Mouse (Mus musculus): Measurements from ENCODE around the gene Hhex. TPM values are rescaled to one million over a fixed set of nuclear protein-coding genes. Genes with fewer than 3 reads are reported as not detected.

Gene Hhex
- polyA plus RNA-seq, 1 experiment from 2014 or later = 26.5 TPM

DNA sequence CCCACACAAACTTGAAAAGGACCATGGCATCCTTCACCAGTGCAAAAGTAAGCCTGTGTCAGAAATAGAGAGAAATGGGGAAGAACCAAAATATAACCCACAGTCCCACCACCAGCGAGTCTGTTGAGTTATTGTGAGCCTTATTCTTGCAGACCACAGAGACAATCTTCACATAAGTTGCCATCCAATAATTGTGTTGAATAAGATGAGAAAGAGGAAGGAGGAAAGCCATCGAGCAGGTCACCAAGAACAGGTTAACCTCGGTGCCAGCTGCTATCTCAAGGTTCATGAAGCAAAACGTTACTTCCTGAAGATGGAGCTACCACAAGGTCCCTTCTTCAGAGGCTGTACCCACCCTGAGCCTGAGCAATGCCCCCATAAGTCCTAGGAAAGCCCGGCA is 32.4 kb downstream of the Hhex start:
- no peak overlapping the region for H3K27ac ChIP-seq
- DNase-seq (ENCODE audit: low spot score) = no peak
- WGBS = 92% methylated on average over 5 of the region's 5 CpGs
- no peaks in the 10 kb centered on the region for H3K9me3 ChIP-seq
- H3K36me3 ChIP-seq = no peaks in the 10 kb centered on the region
- H3K4me3 ChIP-seq = no peak overlapping the region
- no peaks in the 10 kb centered on the region for H3K4me1 ChIP-seq
- H3K27me3 ChIP-seq (ENCODE audit: insufficient read depth, poor library complexity, severe bottlenecking) = no peaks in the 10 kb centered on the region; the same call in 1 of the 2 replicates

DNA sequence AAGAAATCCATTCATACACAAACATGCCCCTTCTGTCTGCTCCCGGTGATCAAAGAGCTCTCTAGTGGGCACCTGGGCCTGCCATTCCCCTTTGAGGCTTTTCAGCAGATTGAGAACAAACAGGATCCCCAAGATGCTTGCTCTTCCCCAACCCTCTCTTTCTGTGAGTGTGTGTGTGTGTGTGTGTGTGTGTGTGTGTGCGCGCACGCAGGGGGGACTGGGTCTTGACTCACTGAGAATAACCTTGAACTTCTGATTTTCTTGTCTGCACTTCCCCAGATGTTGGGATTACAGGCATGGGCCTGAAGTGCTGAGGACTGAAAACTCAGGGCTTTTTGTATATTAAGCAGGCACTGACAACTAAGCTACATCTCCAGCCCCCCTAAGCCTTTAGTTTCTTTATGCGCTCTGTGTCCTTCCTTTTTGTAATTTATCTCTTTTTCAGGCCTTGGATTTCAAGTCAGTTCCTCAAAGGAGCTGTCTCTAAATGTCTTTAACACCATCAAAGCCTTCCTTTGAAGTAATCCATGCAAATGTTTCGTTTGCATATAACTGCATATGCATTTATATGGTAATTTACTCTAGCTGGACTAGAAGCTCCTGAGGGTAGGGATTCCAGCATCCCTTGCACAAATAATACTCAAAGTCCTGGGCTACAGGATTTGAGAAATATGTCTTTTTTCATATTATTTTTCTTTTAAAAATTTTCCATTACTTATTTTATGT is 34.4 kb downstream of the Hhex start:
- H3K4me3 ChIP-seq = no peak overlapping the region
- no peaks in the 10 kb centered on the region for H3K4me1 ChIP-seq
- H3K27ac ChIP-seq = no peak overlapping the region
- no peaks in the 10 kb centered on the region for H3K9me3 ChIP-seq
- DNase-seq (ENCODE audit: low spot score) = no peak
- H3K27me3 ChIP-seq (ENCODE audit: insufficient read depth, poor library complexity, severe bottlenecking) = peaks cover 5% of the 10 kb centered on the region; the same call in 1 of the 2 replicates
- 74% methylated on average over 6 of the region's 6 CpGs for WGBS
- no peaks in the 10 kb centered on the region for H3K36me3 ChIP-seq

DNA sequence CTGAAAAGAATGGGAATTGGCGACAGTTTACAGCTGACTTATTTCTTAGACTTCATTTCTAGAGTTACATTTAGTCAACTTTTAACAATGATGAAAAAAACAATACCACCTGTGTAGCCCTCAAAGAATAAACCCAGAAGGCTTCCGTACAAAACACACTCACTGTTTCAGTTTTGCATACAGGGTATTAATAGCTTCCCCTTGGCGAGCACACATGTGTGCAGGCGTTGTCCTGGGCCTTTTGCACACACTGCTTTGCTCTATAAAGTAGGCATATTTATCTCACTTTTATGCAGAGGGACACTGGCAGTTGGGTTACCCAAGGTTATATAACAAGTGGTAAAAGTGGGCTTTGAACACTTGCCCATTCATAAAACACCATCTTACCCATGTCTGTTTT is 37.1 kb downstream of the Hhex start:
- H3K4me3 ChIP-seq = no peak overlapping the region

DNA sequence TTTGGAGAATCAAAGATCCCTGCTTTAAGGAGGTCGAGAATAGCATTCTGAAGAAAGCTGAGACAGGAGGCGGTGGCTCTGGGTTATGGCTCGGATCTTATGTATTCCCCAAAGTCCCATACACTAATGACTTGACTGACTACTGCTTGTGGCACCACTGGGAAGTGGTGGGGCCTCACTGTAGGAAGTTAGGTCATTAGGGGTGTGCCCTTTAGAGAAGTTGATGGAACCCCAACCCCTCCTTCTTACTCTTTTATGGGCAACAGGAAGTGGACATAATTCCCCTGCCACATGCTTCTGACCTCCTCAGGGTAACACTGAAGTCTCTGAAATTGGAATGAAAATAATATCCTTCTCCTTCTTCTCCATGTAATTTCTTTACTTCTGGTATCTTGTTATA is 38.0 kb downstream of the Hhex start:
- H3K9me3 ChIP-seq = no peaks in the 10 kb centered on the region
- WGBS = 81% methylated on average over 3 of the region's 3 CpGs
- H3K4me3 ChIP-seq = no peak overlapping the region
- no peak for DNase-seq (ENCODE audit: low spot score)
- no peaks in the 10 kb centered on the region for H3K36me3 ChIP-seq
- peaks cover 5% of the 10 kb centered on the region; the same call in 1 of the 2 replicates for H3K27me3 ChIP-seq (ENCODE audit: insufficient read depth, poor library complexity, severe bottlenecking)
- H3K27ac ChIP-seq = no peak overlapping the region
- H3K4me1 ChIP-seq = no peaks in the 10 kb centered on the region

More for the DNA sequence above, 37.1 kb downstream of the Hhex start:
- H3K27me3 ChIP-seq (ENCODE audit: insufficient read depth, poor library complexity, severe bottlenecking) = peaks cover 5% of the 10 kb centered on the region; the same call in 1 of the 2 replicates
- 83% methylated on average over 4 of the region's 4 CpGs for WGBS
- H3K4me1 ChIP-seq = no peaks in the 10 kb centered on the region
- no peak for DNase-seq (ENCODE audit: low spot score)
- H3K36me3 ChIP-seq = no peaks in the 10 kb centered on the region
- H3K9me3 ChIP-seq = no peaks in the 10 kb centered on the region
- H3K27ac ChIP-seq = no peak overlapping the region

DNA sequence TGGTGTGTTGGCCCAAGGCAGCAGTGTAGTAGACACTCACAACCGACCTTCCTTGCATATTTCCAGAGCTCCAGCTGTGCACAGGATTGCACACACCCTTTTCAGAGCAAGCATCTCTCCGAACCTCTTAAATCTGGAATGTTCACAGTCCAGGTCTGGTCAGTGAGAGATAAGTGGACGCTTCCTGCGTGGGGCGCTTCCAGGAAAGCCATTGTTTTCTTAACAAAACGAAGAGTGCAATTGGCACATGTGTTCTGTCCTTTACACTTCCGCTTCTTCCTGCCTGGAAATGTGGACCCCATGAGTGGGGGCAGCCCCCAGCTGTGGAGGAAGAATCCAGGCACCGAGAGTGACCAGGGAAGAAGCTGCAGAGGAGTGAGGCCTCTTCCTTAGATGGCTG is 47.1 kb downstream of the Hhex start:
- DNase-seq (ENCODE audit: low spot score) = no peak
- no peaks in the 10 kb centered on the region for H3K36me3 ChIP-seq
- no peaks in the 10 kb centered on the region for H3K9me3 ChIP-seq
- H3K27me3 ChIP-seq (ENCODE audit: insufficient read depth, poor library complexity, severe bottlenecking) = peaks cover 3% of the 10 kb centered on the region; the same call in 1 of the 2 replicates
- peaks cover 5% of the 10 kb centered on the region for H3K4me1 ChIP-seq
- no peak overlapping the region for H3K27ac ChIP-seq
- no peak overlapping the region for H3K4me3 ChIP-seq
- WGBS = 28% methylated on average over 8 of the region's 8 CpGs

DNA sequence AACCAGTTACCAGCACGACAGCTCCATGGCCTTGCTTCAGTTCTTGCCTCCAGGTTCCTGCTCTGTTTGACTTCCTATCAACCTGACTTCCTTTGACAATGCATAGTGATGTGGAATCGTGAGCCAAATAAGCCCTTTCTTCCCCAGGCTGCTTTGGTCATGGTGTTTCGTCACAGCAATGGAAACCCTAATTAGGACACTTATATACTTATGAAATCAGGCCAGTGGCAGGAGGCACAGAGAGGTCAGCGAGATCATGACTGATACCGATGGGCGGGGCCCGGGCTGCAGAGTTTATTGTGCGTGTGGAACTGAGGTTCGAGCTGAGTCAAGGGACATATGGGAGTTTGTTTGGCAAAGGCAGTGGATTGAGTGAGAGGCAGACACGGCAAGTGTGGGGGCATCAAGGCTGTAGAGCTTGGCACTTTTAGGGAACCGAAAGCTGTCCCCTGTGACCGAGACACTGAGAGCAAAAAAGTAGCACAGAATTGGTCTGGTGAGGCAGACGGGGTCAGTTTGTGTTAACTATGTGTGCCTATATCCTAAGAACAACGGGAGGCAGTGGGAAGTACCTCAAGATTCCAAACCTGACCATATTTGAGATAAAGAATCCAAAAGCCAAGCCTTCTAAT is 48.1 kb downstream of the Hhex start:
- 82% methylated on average over 14 of the region's 14 CpGs for WGBS
- no peak for DNase-seq (ENCODE audit: low spot score)
- peaks cover 3% of the 10 kb centered on the region; the same call in 1 of the 2 replicates for H3K27me3 ChIP-seq (ENCODE audit: insufficient read depth, poor library complexity, severe bottlenecking)
- no peak overlapping the region for H3K27ac ChIP-seq
- no peaks in the 10 kb centered on the region for H3K9me3 ChIP-seq
- H3K4me1 ChIP-seq = peaks cover 5% of the 10 kb centered on the region
- H3K36me3 ChIP-seq = no peaks in the 10 kb centered on the region
- H3K4me3 ChIP-seq = no peak overlapping the region

DNA sequence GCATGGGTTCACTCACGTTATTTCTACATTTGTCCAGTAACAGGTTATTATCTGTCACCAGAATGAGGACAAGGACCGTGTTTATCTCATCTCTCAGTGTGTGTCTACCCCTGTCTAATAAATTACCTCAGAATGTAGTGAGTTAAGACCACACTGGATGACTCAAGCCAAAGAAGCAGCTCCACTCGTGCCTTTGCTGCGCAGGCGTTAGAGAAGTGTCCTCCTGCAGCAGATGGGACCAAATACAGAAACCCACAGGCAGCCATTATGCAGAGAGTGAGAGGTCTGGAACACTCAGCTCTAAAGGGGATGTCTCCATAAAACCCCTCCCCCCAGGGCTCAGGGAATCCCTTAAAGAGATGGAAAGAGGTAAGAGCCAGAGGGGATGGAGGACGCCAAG is 50.2 kb downstream of the Hhex start:
- no peaks in the 10 kb centered on the region for H3K9me3 ChIP-seq
- no peaks in the 10 kb centered on the region for H3K36me3 ChIP-seq
- WGBS = 81% methylated on average over 6 of the region's 6 CpGs
- H3K27ac ChIP-seq = no peak overlapping the region
- no peak overlapping the region for H3K4me3 ChIP-seq
- DNase-seq (ENCODE audit: low spot score) = no peak
- H3K4me1 ChIP-seq = peaks cover 5% of the 10 kb centered on the region
- peaks cover 3% of the 10 kb centered on the region; the same call in 1 of the 2 replicates for H3K27me3 ChIP-seq (ENCODE audit: insufficient read depth, poor library complexity, severe bottlenecking)

DNA sequence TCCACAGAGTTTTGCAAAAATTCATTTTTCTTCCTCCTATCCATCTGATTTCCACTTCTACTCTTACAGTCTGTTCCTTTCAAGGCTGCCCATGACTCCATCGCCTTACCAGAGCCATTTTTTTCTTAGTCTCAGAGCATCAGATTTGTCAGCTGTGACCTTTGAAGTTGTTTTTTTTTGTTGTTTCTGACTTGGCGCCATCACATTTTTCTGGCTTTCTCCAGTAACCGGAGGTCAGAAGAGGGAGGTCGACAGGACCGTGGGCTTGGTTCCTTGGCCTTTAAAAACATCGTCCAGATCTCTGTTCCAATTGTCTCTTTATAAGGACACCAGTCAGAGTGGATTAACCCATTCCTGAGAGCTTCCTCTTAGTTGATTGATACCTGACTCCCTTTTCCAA is 52.2 kb downstream of the Hhex start:
- no peak for DNase-seq (ENCODE audit: low spot score)
- H3K4me3 ChIP-seq = no peak overlapping the region
- peaks cover 2% of the 10 kb centered on the region for H3K4me1 ChIP-seq
- H3K27me3 ChIP-seq (ENCODE audit: insufficient read depth, poor library complexity, severe bottlenecking) = peaks cover 8% of the 10 kb centered on the region; the same call in 1 of the 2 replicates
- H3K9me3 ChIP-seq = no peaks in the 10 kb centered on the region
- no peak overlapping the region for H3K27ac ChIP-seq
- 86% methylated on average over 6 of the region's 6 CpGs for WGBS
- no peaks in the 10 kb centered on the region for H3K36me3 ChIP-seq

DNA sequence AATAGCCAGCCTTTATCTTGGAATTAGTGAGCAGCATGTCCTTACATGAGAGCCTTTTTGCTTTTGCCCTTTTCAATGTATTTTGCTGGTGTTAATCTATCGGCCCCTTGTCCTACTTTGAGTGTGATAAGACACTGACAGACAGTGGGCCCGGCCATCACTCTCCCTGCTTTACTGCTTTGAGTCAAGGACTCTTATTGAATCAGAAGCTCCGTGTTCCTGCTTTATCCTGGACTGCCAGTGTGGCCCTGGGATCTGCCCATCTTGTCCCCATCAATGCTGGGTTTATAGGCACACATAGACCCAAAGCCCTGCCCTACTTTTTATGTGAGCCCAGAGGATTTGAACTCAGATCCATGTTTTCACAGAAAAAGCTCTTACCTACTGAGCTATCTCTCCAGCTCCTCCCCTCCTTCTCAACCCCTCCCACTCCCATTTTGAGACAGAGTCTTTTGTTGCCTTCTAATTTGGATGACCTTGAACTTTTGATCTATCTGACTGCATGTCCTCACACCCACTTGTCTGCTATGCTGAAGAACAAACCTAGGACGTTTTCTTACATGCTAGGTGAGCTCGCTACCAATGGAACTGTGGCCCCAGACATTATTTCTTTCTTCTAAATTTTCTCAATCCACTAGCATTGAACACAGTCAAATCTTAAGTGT is 53.3 kb downstream of the Hhex start:
- H3K4me1 ChIP-seq = no peaks in the 10 kb centered on the region
- H3K36me3 ChIP-seq = no peaks in the 10 kb centered on the region
- peaks cover 11% of the 10 kb centered on the region; the same call in 1 of the 2 replicates for H3K27me3 ChIP-seq (ENCODE audit: insufficient read depth, poor library complexity, severe bottlenecking)
- no peaks in the 10 kb centered on the region for H3K9me3 ChIP-seq
- no peak for DNase-seq (ENCODE audit: low spot score)
- H3K27ac ChIP-seq = no peak overlapping the region
- WGBS = 67% methylated on average over 5 of the region's 5 CpGs
- no peak overlapping the region for H3K4me3 ChIP-seq

DNA sequence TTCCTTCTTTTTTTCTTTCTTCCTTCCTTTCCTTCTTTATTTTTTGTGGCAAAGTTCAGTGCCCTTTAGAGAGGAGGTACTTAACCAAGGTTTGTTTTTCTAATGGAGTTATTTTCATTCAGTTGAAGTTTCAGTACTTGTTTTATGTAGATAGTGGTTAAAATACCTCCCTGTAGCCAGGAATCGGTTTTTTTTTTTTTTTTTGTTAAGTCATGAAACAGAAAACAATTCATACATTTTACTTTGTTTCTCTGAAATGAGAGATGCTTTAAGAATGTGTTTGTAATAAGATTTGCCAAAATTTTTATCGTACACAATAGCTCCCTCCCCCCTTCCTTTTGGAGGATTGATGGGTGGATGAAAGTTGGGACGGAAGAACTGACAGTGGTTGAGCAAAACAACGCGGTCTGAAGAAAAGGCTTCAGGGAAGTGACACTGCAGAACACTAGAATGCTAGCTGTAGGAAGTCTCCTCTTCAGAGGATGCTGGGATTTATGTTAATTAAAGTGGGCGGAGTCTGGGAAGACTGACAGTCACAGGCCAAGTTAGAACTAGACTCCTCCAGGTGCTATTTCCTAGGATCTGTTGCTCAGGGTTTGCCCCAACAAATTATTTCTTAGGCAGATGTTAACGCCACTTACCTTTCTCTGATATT is 54.1 kb downstream of the Hhex start:
- Histone ChIP-seq H3K4me3 (no peak overlapping the region), H3K4me1 (no peaks in the 10 kb centered on the region), H3K9me3 (no peaks in the 10 kb centered on the region), H3K27ac (no peak overlapping the region), H3K36me3 (no peaks in the 10 kb centered on the region), H3K27me3 (ENCODE audit: insufficient read depth, poor library complexity, severe bottlenecking) (peaks cover 11% of the 10 kb centered on the region; the same call in 1 of the 2 replicates)
- 58% methylated on average over 7 of the region's 7 CpGs for WGBS
- DNase-seq (ENCODE audit: low spot score) = no peak

Data from heart, embryonic 10.5 days (tissue).